Mouse (Mus musculus) c-Kit-positive CD71-positive TER-119-negative erythroid progenitor cells, embryonic 14.5 days (primary cell): Measurements from ENCODE around the gene Gpr137.
"Not testable (repeated sequence)": the region's sequence is repeated elsewhere in the genome, so short reads cannot be mapped to it uniquely, and the experiment has no call there.

Experiments used
- DNase-seq: peaks from one replicate; pipeline ENCODE4 v3.0.0-alpha.2; 2013; ENCODE audit warnings: low read depth

Gene Gpr137

GRCm38 (mm10) chr19:6942249-6942691 lies at the start of gene Gpr137:
Gene Gpr137 (minus strand): TSS chr19:6942480.
- peak; percentile 89 for DNase-seq

DNA sequence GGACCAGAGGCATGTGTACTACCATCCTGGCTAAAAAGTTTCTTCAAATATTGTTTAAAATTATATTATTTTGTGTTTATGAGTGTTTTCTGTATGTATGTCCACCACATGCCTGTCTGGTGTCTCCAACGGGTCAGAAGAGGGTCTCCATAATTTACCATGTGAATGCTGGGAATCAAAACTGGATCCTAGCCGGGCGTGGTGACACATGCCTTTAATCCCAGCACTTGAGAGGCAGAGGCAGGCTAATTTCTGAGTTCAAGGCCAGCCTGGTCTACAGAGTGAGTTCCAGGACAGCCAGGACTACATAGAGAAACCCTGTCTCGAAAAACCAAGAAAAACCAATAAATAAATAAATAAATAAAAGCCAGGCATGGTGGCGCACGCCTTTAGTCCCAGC lies 48.9 kb upstream of the Gpr137 start:
- not testable (repeated sequence) for DNase-seq

DNA sequence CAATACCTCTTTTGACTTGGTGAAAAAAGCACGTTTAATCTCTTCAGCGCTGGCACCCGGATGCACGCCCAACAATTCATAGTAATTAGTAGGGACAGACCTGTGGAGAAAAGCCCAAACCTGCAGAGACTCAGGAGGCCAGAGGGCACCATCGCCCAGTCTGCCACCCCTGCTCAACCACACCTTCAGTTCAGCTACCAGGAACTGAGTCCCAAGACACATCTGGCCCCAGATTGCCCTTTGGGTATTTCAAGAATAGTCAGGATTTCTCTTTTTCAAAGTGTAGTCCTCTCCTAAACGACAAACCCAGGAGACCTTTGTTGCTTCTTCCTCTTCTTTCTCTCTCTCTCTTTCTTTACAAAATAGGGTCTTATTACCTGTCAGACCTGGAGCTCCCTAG lies 48.4 kb upstream of the Gpr137 start:
- no peak for DNase-seq

- no peak for DNase-seq
These were observed 47.0 kb upstream of the Gpr137 start for GRCm38 (mm10) chr19:6989251-6989650.

GRCm38 (mm10) chr19:6987904-6988285 lies 45.6 kb upstream of the Gpr137 start:
- DNase-seq: no peak

DNA sequence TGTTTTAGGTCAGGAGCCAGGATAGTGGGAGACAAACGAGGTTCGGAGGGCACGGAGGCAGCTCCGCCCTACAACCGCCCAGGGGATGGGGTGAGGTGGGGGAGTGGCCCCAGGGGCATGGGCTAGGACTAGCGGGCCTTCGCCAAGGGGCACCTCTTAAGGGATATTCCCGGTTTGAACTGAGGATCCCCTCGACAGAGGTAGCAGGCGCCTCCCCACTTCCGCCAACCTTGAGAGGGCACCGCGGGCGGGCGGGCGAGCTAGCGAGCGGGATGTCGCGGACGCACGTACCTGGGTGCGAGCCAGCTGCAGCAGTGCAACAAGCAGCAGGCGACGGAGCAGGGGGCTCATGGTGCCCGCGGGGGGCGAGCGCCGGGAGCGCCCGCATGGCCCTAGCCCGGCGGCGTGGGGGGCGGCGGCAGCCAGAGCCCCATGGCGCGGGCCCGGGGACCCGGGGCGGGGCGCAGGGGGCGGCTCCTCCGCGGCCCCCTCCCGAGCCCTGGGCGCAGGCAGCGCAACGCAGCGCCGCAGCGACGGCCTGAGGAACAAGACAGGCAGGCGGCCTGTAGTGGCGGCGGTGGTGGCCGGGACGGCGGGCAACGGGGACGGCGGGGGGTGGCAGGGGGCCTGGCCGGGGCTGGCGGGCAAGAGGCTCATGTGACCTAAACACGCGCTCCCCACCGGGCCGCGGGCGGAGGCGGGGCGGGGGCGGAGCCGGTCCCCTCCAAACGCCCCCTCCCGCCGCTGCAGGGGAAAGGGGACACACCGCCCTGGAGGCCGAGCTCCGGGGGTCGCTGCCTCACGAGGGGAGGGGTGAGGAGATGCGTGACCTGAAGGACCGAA lies 45.0 kb upstream of the Gpr137 start, which contains the start of gene Vegfb:
Gene Vegfb, minus strand, starts transcription at position 591 of the 843 bp plus-strand sequence.
- no peak for DNase-seq

GRCm38 (mm10) chr19:6985951-6986708 lies 43.9 kb upstream of the Gpr137 start:
- no peak for DNase-seq

GRCm38 (mm10) chr19:6985300-6985699 lies 43.0 kb upstream of the Gpr137 start:
- no peak for DNase-seq

- DNase-seq: no peak
These were observed 41.3 kb upstream of the Gpr137 start for GRCm38 (mm10) chr19:6983621-6984020.

GRCm38 (mm10) chr19:6981465-6981864 lies 39.2 kb upstream of the Gpr137 start:
- no peak for DNase-seq

GRCm38 (mm10) chr19:6980381-6981093 lies 38.3 kb upstream of the Gpr137 start, which contains the start of gene Fkbp2:
Gene Fkbp2 (minus strand): TSS chr19:6980501.
- peak; percentile 97 for DNase-seq

DNA sequence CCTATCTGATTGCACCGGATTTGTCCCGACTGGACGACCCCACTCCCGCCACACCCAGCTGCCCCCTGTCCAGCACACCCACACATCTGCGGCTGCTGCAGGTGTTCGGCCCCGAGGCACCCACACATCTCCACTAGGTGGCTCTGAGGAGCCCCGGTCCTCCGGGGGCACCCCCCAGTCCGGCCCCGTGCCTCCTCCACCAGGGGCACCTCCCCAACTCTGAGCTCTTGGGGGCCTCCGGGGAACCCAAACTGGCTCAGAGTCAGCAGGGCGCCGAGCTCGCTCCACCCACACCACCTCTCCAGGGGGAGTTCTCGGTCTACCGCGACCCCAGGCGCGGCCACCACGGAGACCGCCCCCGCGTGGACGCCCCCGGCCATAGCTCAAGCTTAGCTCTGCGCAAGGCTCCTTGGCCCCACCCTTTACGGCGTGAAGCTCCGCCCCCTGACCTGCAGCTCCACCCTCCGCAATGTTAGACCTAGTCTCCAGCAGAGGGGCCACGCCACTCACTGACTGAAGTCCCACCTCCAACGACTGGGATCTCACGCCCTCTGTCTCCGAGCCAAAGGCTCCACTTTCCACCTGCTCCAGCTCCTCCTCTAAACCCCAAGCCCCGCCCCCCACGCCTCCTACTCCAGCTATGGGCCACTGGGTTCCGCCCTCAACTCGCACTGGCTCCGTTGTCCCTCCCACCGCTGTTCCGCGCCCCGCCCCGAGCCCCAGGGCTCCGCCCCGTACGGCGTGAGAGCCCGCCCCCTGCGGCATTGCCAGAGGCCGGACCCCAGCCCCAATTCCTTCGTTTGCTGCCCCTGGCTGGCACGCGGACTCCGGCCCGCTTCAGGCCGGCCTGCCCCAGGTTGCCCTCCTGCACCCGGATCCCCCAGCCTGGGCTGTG lies 37.5 kb upstream of the Gpr137 start:
- peak; percentile 99 for DNase-seq

DNA sequence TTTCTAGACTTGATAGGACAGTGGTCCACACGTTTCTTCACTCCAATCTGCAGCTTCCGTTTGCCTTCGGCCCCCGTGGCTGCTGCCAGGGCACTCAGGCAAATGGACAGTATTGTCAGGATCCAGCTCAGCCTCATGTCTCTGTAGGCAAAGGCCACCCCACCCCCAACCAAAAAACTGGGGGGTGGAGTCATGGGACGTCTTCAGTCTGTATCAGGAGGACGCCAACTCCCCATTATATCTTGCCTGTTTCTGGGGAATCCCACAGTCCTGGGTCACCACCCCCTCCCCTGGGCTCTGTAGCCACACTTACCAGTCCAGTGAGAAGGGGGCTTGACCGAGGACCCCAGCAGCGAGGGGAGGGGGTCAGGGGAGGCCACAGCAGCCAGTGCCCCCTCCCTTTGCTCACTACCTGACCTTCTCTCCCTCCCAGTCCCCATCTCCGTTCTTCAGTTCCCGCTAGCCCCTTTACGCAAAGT lies 36.8 kb upstream of the Gpr137 start:
- peak; percentile 80 for DNase-seq

DNA sequence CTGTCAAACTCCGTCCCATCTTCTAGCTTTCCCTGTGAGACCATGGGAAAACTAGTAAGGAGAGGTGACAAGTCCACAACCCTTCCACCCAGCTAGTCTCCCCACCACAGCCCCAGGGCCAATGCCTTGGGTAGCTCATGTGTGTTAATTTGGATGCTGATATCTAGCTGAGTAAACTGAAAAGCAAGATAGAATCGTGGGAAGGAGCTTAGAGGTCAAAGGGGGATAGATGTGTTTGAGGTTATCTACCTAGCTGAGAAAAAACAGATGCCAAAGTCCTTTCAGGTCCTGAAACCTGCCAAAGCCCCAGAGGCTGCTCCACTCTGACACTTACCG lies 36.3 kb upstream of the Gpr137 start:
- no peak for DNase-seq

- no peak for DNase-seq
These were observed 35.7 kb upstream of the Gpr137 start for GRCm38 (mm10) chr19:6977759-6978638.

- no peak for DNase-seq
These were observed 33.5 kb upstream of the Gpr137 start, which contains the start of gene Plcb3 for GRCm38 (mm10) chr19:6975537-6976521. Gene Plcb3 (minus strand): TSS chr19:6976470.

- DNase-seq: peak; percentile 91
These were observed 32.2 kb upstream of the Gpr137 start, which contains the start of gene Ppp1r14b for GRCm38 (mm10) chr19:6974211-6975205. Gene Ppp1r14b (plus strand): TSS chr19:6974968.
